Mouse (Mus musculus): ENCODE measurements around the gene Hist1h4a. TPM values are rescaled to one million over a fixed set of nuclear protein-coding genes. Genes with fewer than 3 reads are reported as not detected.

Hist1h4a gene
- polyA plus RNA-seq (2014; fragmentation: Illumina TruSeq; extraction: RNeasy Lipid Tissue Mini Kit (QIAGEN cat#74804); ENCODE audit: low read depth, low replicate concordance), result 3.1 TPM

DNA sequence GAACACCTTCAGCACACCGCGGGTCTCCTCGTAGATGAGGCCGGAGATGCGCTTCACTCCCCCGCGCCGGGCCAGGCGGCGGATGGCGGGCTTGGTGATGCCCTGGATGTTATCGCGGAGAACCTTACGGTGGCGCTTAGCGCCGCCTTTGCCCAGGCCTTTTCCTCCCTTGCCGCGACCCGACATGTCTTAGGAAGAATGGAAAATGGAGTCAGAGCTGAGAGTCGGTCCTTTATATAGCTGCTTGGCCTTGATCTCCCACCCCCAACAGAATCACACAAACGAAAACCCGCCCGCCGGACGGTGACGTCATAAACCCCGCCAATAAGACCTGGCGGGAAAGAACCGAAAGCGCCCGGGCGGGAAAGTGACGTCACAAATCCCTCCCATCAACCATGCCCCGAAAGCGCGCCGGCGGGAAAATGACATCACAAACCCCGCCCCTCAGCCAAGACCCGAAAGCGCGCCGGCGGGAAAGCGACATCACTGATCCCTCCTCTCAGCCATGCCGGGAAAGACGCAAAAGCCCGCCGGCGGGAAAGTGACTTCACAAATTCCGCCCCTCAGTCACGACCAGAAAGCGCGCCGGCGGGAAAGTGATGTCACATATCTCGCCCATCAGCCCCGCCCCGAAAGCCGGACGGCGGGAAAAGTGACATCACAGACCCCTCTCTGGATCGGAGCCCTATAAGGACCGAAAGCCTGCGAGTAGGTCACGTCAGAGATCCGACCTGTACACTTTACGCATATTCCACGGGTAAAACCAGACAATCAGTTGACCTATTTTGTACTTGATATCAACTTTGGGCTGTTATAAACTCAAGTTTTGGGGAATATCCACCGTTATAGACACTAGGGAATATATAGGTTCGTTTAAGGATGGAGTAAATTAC lies at the start of gene Hist1h4a:
Hist1h4a (minus strand) TSS at position 259 of the 893 bp plus-strand sequence.

DNA sequence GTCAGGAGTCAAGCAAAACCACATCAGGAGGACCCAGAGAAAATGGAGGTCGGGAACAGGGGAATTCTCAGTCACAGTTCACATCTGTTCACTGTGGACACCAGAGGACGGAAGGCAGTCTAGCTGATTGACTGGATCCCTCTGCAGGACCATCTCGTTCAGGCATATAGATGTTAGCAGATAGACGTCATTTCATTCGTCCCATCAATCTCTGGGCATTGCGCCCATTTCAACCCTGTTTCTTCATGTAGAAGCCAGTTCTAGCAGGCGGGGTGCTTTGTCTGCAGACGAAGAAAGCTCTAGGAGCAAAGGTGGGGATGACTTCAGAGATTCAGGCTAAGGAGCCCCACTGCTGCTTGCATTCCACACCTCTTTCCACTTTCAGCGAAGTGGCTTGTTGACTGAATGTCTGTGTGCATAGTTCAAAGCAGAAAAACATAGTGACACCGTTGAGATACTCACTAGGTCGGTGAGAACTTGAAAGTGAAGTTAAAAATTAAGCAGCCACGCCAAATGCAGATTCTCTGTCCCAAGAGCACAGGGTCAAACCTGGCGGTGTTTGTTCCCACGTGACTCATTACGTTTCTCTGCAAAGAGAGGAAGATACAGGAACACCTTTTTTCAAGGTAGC lies 45.5 kb upstream of the Hist1h4a start, which contains the start of gene Slc17a2:
Slc17a2 (plus strand) TSS at position 572 of the 631 bp plus-strand sequence.

DNA sequence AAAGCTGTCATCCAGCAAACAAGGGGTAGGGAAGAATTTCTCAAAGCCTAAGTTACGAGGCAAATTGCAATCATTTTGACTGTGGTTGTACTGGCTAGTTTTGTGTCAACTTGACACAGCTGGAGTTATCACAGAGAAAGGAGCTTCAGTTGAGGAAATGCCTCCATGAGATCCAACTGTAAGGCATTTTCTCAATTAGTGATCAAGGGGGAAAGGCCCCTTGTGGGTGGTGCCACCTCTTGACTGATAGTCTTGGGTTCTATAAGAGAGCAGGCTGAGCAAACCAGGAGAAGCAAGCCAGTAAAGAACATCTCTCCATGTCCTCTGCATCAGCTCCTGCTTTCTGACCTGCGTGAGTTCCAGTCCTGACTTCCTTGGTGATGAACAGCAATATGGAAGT lies 8.6 kb upstream of the Hist1h4a start, which contains the start of gene Trim38:
Trim38 (plus strand) TSS at position 301 of the 400 bp plus-strand sequence.

DNA sequence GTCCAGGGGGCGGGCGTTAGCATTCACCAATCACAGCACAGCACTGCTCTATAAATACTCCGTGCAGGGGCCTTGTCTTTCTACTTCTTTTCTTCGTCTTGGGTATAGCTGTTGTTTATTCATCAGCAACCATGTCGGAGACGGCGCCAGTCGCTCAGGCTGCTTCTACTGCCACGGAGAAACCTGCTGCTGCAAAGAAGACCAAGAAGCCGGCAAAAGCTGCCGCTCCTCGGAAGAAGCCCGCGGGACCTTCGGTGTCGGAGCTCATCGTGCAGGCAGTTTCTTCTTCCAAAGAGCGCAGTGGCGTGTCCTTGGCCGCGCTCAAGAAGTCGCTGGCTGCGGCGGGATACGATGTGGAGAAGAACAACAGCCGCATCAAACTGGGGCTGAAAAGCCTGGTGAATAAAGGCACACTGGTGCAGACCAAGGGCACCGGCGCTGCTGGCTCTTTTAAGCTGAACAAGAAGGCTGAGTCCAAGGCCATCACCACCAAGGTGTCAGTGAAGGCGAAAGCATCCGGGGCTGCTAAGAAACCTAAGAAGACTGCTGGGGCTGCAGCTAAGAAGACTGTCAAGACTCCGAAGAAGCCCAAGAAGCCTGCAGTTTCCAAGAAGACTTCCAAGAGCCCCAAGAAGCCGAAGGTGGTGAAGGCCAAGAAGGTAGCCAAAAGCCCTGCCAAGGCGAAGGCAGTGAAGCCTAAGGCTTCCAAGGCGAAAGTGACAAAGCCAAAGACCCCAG lies 2.7 kb upstream of the Hist1h4a start, which contains the start of gene Hist1h1a:
Hist1h1a (plus strand) TSS at position 81 of the 738 bp plus-strand sequence.

DNA sequence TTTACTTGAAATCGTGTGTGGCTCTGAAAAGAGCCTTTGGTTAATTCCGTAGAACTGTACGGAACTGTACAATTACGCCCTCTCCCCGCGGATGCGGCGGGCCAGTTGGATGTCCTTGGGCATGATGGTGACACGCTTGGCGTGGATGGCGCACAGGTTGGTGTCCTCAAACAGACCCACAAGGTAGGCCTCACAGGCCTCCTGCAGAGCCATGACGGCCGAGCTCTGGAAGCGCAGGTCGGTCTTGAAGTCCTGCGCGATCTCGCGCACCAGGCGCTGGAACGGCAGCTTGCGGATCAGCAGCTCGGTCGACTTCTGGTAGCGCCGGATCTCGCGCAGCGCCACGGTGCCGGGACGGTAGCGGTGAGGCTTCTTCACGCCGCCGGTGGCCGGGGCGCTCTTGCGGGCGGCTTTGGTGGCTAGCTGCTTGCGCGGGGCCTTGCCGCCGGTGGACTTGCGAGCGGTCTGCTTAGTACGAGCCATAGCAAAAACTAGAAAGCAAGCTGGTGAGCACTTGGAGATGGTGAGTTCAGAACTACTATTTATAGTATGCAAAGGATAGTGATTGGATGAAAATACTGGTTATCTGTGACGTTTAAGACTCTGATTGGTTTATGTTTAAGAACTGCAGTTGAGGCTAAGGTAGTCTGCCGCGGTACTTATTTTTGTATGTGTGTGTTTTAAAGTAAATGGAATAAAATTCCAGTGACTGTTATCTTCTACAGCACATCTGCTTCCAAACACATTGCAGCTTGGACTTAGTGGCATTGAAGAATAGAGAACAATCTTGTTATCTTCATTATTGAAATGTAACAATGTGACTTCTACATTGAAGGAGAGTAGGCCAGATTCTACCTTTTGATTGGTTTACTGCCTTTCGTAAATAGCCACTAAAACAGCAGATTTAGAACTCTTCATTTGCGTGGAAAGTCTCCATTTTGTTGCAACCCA lies 1.1 kb upstream of the Hist1h4a start, which contains the start of gene Hist1h3a:
Hist1h3a (minus strand) TSS at position 516 of the 951 bp plus-strand sequence.

DNA sequence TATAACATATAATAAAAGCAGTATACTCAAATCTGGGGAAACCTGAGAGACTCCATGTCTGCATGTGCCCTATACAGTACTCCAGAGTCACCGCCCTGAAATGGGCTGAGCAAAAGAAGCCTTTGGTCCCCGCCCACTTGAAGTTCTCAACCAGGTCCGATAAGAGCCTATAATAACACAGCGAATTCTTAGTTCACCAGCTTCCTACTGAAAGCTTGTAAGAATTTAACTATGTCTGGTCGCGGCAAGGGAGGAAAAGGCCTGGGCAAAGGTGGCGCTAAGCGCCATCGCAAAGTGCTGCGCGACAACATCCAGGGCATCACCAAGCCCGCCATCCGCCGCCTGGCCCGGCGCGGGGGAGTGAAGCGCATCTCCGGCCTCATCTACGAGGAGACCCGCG lies 4.2 kb downstream of the Hist1h4a start, which contains the start of gene Hist1h4b:
Hist1h4b (plus strand) TSS at position 224 of the 400 bp plus-strand sequence.

DNA sequence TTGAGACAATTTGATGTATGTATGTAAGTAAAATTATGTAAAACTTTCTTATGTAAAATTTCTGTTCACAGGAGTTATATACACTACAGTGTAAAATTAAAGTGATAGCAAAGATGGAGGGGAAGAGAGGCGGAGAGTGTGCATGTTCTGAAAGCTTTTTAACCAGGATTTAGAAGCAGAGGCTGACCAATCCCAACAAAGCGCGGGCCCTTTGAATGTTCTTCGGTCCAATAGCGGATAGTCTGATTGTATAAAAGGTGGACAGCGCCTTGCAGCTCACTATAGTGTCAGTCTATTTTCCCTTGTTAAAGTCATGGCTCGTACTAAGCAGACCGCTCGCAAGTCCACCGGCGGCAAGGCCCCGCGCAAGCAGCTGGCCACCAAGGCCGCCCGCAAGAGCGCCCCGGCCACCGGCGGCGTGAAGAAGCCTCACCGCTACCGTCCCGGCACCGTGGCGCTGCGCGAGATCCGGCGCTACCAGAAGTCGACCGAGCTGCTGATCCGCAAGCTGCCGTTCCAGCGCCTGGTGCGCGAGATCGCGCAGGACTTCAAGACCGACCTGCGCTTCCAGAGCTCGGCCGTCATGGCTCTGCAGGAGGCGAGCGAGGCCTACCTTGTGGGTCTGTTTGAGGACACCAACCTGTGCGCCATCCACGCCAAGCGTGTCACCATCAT lies 8.8 kb downstream of the Hist1h4a start, which contains the start of gene Hist1h3b:
Hist1h3b (plus strand) TSS at position 201 of the 675 bp plus-strand sequence.

DNA sequence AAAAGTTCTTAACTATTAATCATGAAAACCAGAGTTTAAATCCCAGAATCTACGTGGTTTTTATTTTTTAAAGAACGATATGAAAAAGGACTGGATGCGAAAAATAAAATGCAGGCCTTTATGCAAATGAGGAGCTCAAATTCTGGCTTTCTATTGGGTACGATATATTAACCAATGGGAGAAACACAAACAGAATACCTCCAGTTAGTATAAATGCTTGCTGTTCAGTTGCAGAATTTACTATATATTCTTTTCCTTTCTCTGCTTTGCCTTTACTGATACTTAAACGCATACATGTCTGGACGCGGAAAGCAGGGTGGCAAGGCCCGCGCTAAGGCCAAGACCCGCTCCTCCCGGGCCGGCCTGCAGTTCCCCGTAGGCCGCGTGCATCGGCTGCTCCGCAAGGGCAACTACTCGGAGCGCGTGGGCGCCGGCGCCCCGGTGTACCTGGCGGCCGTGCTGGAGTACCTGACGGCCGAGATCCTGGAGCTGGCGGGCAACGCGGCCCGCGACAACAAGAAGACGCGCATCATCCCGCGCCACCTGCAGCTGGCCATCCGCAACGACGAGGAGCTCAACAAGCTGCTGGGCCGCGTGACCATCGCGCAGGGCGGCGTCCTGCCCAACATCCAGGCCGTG lies 10.1 kb downstream of the Hist1h4a start, which contains the start of gene Hist1h2ab:
Hist1h2ab (plus strand) TSS at position 288 of the 639 bp plus-strand sequence.

DNA sequence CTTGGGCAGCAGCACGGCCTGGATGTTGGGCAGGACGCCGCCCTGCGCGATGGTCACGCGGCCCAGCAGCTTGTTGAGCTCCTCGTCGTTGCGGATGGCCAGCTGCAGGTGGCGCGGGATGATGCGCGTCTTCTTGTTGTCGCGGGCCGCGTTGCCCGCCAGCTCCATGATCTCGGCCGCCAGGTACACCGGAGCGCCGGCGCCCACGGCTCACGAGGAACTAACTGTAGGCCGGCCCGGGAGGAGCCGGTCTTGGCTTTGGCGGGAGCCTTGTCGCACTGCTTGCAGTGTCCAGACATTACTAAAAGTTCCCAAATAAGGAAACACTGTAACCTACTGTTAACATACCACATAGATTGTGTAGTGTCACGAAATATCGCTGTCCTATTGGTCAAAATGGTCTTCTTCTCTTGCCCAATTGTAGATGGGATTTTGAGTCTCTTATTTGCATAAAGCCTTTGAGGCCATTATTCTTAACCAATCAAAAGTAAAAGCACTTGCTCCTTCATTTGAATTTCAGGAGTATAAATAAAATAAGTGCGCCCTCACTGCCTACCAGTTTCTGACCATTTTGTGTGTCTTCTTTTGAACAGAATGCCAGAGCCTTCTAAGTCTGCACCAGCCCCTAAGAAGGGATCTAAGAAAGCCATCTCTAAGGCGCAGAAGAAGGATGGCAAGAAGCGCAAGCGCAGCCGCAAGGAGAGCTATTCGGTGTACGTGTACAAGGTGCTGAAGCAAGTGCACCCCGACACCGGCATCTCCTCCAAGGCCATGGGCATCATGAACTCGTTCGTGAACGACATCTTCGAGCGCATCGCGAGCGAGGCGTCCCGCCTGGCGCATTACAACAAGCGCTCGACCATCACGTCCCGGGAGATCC lies 14.6 kb downstream of the Hist1h4a start, which contains the start of gene Hist1h2bb:
Hist1h2bb (plus strand) TSS at position 534 of the 880 bp plus-strand sequence.

DNA sequence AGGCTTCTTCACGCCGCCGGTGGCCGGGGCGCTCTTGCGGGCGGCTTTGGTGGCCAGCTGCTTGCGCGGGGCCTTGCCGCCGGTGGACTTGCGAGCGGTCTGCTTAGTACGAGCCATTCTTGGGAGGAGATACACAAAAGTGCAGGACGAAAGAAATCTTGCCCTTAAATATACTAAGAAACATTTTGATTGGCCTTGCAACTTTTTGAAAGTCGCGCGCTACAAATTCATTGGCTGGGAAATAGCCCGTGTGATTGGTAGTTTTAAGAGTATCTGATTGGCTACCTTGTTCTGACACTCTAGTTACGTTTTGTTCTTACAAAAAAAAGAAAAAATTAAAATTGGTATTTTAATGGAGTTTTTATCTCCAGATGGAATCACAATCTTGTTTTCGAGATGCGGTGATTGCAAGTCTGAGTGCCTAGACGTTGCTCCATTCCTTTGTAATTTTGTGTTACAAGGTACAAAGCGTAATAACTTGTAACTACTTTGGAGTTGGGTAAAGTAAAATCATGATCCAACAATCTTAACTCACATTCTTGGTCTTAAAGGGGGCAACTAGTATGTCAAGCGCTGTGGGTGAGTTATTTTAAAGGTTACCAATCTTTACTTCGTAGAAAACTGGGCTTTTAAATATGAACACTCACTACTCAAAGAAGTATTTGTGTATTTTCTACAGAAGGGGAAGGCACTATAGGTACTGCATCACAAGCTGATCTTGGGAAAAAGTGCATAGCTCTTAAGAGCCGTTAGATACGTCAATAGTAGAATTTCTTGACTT lies 15.5 kb downstream of the Hist1h4a start, which contains the start of gene Hist1h3c:
Hist1h3c (minus strand) TSS at position 222 of the 781 bp plus-strand sequence.

DNA sequence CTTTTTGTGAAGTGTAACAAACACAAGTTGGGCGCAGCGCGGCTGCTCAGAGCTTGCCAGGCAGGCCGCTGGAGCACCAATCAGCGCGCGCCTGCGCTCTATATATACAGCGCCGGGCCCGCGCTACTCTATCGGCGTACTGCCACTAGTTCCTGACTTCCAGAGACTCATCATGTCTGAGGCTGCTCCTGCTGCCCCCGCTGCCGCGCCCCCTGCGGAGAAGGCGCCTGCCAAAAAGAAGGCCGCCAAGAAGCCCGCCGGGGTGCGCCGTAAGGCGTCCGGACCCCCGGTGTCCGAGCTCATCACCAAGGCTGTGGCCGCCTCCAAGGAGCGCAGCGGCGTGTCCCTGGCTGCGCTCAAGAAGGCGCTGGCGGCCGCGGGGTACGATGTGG lies 22.4 kb downstream of the Hist1h4a start, which contains the start of gene Hist1h1c:
Hist1h1c (plus strand) TSS at position 132 of the 392 bp plus-strand sequence.

Other genes starting within 250 kb of the Hist1h4a start
- not detected for gene Hist1h4h, start 230.2 kb downstream of the Hist1h4a start, polyA plus RNA-seq (2014; fragmentation: Illumina TruSeq; extraction: RNeasy Lipid Tissue Mini Kit (QIAGEN cat#74804); ENCODE audit: low read depth, low replicate concordance)
- gene Hist1h2af, start 227.3 kb downstream of the Hist1h4a start, polyA plus RNA-seq (2014; fragmentation: Illumina TruSeq; extraction: RNeasy Lipid Tissue Mini Kit (QIAGEN cat#74804); ENCODE audit: low read depth, low replicate concordance), result not detected
- not detected for gene Hist1h3g, start 225.8 kb downstream of the Hist1h4a start, polyA plus RNA-seq (2014; fragmentation: Illumina TruSeq; extraction: RNeasy Lipid Tissue Mini Kit (QIAGEN cat#74804); ENCODE audit: low read depth, low replicate concordance)
- not detected for gene Hist1h2bh, start 217.8 kb downstream of the Hist1h4a start, polyA plus RNA-seq (2014; fragmentation: Illumina TruSeq; extraction: RNeasy Lipid Tissue Mini Kit (QIAGEN cat#74804); ENCODE audit: low read depth, low replicate concordance)
- gene Hist1h3f, start 217.2 kb downstream of the Hist1h4a start, polyA plus RNA-seq (2014; fragmentation: Illumina TruSeq; extraction: RNeasy Lipid Tissue Mini Kit (QIAGEN cat#74804); ENCODE audit: low read depth, low replicate concordance), result not detected
- not detected for gene Hist1h4f, start 209.6 kb downstream of the Hist1h4a start, polyA plus RNA-seq (2014; fragmentation: Illumina TruSeq; extraction: RNeasy Lipid Tissue Mini Kit (QIAGEN cat#74804); ENCODE audit: low read depth, low replicate concordance)
- gene Hist1h1d, start 208.0 kb downstream of the Hist1h4a start, polyA plus RNA-seq (2014; fragmentation: Illumina TruSeq; extraction: RNeasy Lipid Tissue Mini Kit (QIAGEN cat#74804); ENCODE audit: low read depth, low replicate concordance), result 0.11 TPM
- not detected for gene Hist1h3e, start 198.9 kb downstream of the Hist1h4a start, polyA plus RNA-seq (2014; fragmentation: Illumina TruSeq; extraction: RNeasy Lipid Tissue Mini Kit (QIAGEN cat#74804); ENCODE audit: low read depth, low replicate concordance)
- gene Hist1h2ae, start 190.0 kb downstream of the Hist1h4a start, polyA plus RNA-seq (2014; fragmentation: Illumina TruSeq; extraction: RNeasy Lipid Tissue Mini Kit (QIAGEN cat#74804); ENCODE audit: low read depth, low replicate concordance), result not detected
- not detected for gene Hist1h2bg, start 189.8 kb downstream of the Hist1h4a start, polyA plus RNA-seq (2014; fragmentation: Illumina TruSeq; extraction: RNeasy Lipid Tissue Mini Kit (QIAGEN cat#74804); ENCODE audit: low read depth, low replicate concordance)
- not detected for gene Hist1h2bf, start 187.0 kb downstream of the Hist1h4a start, polyA plus RNA-seq (2014; fragmentation: Illumina TruSeq; extraction: RNeasy Lipid Tissue Mini Kit (QIAGEN cat#74804); ENCODE audit: low read depth, low replicate concordance)
- gene Hist1h2ad, start 186.8 kb downstream of the Hist1h4a start, polyA plus RNA-seq (2014; fragmentation: Illumina TruSeq; extraction: RNeasy Lipid Tissue Mini Kit (QIAGEN cat#74804); ENCODE audit: low read depth, low replicate concordance), result not detected
- not detected for gene Hist1h3d, start 185.5 kb downstream of the Hist1h4a start, polyA plus RNA-seq (2014; fragmentation: Illumina TruSeq; extraction: RNeasy Lipid Tissue Mini Kit (QIAGEN cat#74804); ENCODE audit: low read depth, low replicate concordance)
- gene Hist1h4d, start 179.6 kb downstream of the Hist1h4a start, polyA plus RNA-seq (2014; fragmentation: Illumina TruSeq; extraction: RNeasy Lipid Tissue Mini Kit (QIAGEN cat#74804); ENCODE audit: low read depth, low replicate concordance), result not detected
- gene Hist1h2be, start 140.1 kb downstream of the Hist1h4a start, polyA plus RNA-seq (2014; fragmentation: Illumina TruSeq; extraction: RNeasy Lipid Tissue Mini Kit (QIAGEN cat#74804); ENCODE audit: low read depth, low replicate concordance), result 0.91 TPM
- gene Hist1h1e, start 138.7 kb downstream of the Hist1h4a start, polyA plus RNA-seq (2014; fragmentation: Illumina TruSeq; extraction: RNeasy Lipid Tissue Mini Kit (QIAGEN cat#74804); ENCODE audit: low read depth, low replicate concordance), result 0.24 TPM
- gene Hist1h2ac, start 77.3 kb downstream of the Hist1h4a start, polyA plus RNA-seq (2014; fragmentation: Illumina TruSeq; extraction: RNeasy Lipid Tissue Mini Kit (QIAGEN cat#74804); ENCODE audit: low read depth, low replicate concordance), result 0.28 TPM
- gene Hist1h2bc, start 77.0 kb downstream of the Hist1h4a start, polyA plus RNA-seq (2014; fragmentation: Illumina TruSeq; extraction: RNeasy Lipid Tissue Mini Kit (QIAGEN cat#74804); ENCODE audit: low read depth, low replicate concordance), result 16.4 TPM
- gene Hist1h1t, start 65.4 kb downstream of the Hist1h4a start, polyA plus RNA-seq (2014; fragmentation: Illumina TruSeq; extraction: RNeasy Lipid Tissue Mini Kit (QIAGEN cat#74804); ENCODE audit: low read depth, low replicate concordance), result 0.91 TPM
- gene Hist1h4c, start 62.8 kb downstream of the Hist1h4a start, polyA plus RNA-seq (2014; fragmentation: Illumina TruSeq; extraction: RNeasy Lipid Tissue Mini Kit (QIAGEN cat#74804); ENCODE audit: low read depth, low replicate concordance), result 3.9 TPM
- 13.3 TPM for gene Hfe, start 50.4 kb downstream of the Hist1h4a start, polyA plus RNA-seq (2014; fragmentation: Illumina TruSeq; extraction: RNeasy Lipid Tissue Mini Kit (QIAGEN cat#74804); ENCODE audit: low read depth, low replicate concordance)
- 1.8 TPM for gene Hist1h1c, start 22.4 kb downstream of the Hist1h4a start, polyA plus RNA-seq (2014; fragmentation: Illumina TruSeq; extraction: RNeasy Lipid Tissue Mini Kit (QIAGEN cat#74804); ENCODE audit: low read depth, low replicate concordance)
- gene Hist1h3c, start 15.6 kb downstream of the Hist1h4a start, polyA plus RNA-seq (2014; fragmentation: Illumina TruSeq; extraction: RNeasy Lipid Tissue Mini Kit (QIAGEN cat#74804); ENCODE audit: low read depth, low replicate concordance), result not detected
- gene Hist1h2bb, start 14.5 kb downstream of the Hist1h4a start, polyA plus RNA-seq (2014; fragmentation: Illumina TruSeq; extraction: RNeasy Lipid Tissue Mini Kit (QIAGEN cat#74804); ENCODE audit: low read depth, low replicate concordance), result not detected
- not detected for gene Hist1h2ab, start 10.1 kb downstream of the Hist1h4a start, polyA plus RNA-seq (2014; fragmentation: Illumina TruSeq; extraction: RNeasy Lipid Tissue Mini Kit (QIAGEN cat#74804); ENCODE audit: low read depth, low replicate concordance)
- gene Hist1h3b, start 9.0 kb downstream of the Hist1h4a start, polyA plus RNA-seq (2014; fragmentation: Illumina TruSeq; extraction: RNeasy Lipid Tissue Mini Kit (QIAGEN cat#74804); ENCODE audit: low read depth, low replicate concordance), result not detected
- not detected for gene Hist1h4b, start 4.2 kb downstream of the Hist1h4a start, polyA plus RNA-seq (2014; fragmentation: Illumina TruSeq; extraction: RNeasy Lipid Tissue Mini Kit (QIAGEN cat#74804); ENCODE audit: low read depth, low replicate concordance)
- not detected for gene Hist1h3a, start 1.2 kb upstream of the Hist1h4a start, polyA plus RNA-seq (2014; fragmentation: Illumina TruSeq; extraction: RNeasy Lipid Tissue Mini Kit (QIAGEN cat#74804); ENCODE audit: low read depth, low replicate concordance)
- not detected for gene Hist1h1a, start 2.4 kb upstream of the Hist1h4a start, polyA plus RNA-seq (2014; fragmentation: Illumina TruSeq; extraction: RNeasy Lipid Tissue Mini Kit (QIAGEN cat#74804); ENCODE audit: low read depth, low replicate concordance)
- gene Trim38, start 8.7 kb upstream of the Hist1h4a start, polyA plus RNA-seq (2014; fragmentation: Illumina TruSeq; extraction: RNeasy Lipid Tissue Mini Kit (QIAGEN cat#74804); ENCODE audit: low read depth, low replicate concordance), result 4.5 TPM
- 0.25 TPM for gene Slc17a2, start 45.8 kb upstream of the Hist1h4a start, polyA plus RNA-seq (2014; fragmentation: Illumina TruSeq; extraction: RNeasy Lipid Tissue Mini Kit (QIAGEN cat#74804); ENCODE audit: low read depth, low replicate concordance)
- 0.57 TPM for gene Slc17a3, start 78.2 kb upstream of the Hist1h4a start, polyA plus RNA-seq (2014; fragmentation: Illumina TruSeq; extraction: RNeasy Lipid Tissue Mini Kit (QIAGEN cat#74804); ENCODE audit: low read depth, low replicate concordance)
- gene Slc17a1, start 106.5 kb upstream of the Hist1h4a start, polyA plus RNA-seq (2014; fragmentation: Illumina TruSeq; extraction: RNeasy Lipid Tissue Mini Kit (QIAGEN cat#74804); ENCODE audit: low read depth, low replicate concordance), result 0.53 TPM
- gene Slc17a4, start 153.8 kb upstream of the Hist1h4a start, polyA plus RNA-seq (2014; fragmentation: Illumina TruSeq; extraction: RNeasy Lipid Tissue Mini Kit (QIAGEN cat#74804); ENCODE audit: low read depth, low replicate concordance), result not detected
- gene Hist1h2ba, start 172.9 kb upstream of the Hist1h4a start, polyA plus RNA-seq (2014; fragmentation: Illumina TruSeq; extraction: RNeasy Lipid Tissue Mini Kit (QIAGEN cat#74804); ENCODE audit: low read depth, low replicate concordance), result not detected
- not detected for gene Hist1h2aa, start 173.2 kb upstream of the Hist1h4a start, polyA plus RNA-seq (2014; fragmentation: Illumina TruSeq; extraction: RNeasy Lipid Tissue Mini Kit (QIAGEN cat#74804); ENCODE audit: low read depth, low replicate concordance)
- 54.6 TPM for gene Scgn, start 230.0 kb upstream of the Hist1h4a start, polyA plus RNA-seq (2014; fragmentation: Illumina TruSeq; extraction: RNeasy Lipid Tissue Mini Kit (QIAGEN cat#74804); ENCODE audit: low read depth, low replicate concordance)